Mouse (Mus musculus) brain, embryonic 14.5 days (tissue): ENCODE data around the gene Col23a1.

Source experiments
- CTCF ChIP-seq: fragments of 200-500 bp; IDR thresholded peaks from 2 replicates; pipeline ENCODE4 v1.5.1; 2012; ENCODE audit warnings: inconsistent platforms, mild to moderate bottlenecking, moderate library complexity, borderline replicate concordance; ENCODE audit not compliant: insufficient read depth, insufficient read length; ENCODE audit errors: extremely low read depth
- POLR2A ChIP-seq: fragments of 200-500 bp; IDR thresholded peaks from 2 replicates; pipeline ENCODE4 v1.6.1; 2012; ENCODE audit warnings: mild to moderate bottlenecking, inconsistent platforms, borderline replicate concordance; ENCODE audit not compliant: poor library complexity, insufficient read depth, insufficient read length, severe bottlenecking; ENCODE audit errors: extremely low read depth

DNA sequence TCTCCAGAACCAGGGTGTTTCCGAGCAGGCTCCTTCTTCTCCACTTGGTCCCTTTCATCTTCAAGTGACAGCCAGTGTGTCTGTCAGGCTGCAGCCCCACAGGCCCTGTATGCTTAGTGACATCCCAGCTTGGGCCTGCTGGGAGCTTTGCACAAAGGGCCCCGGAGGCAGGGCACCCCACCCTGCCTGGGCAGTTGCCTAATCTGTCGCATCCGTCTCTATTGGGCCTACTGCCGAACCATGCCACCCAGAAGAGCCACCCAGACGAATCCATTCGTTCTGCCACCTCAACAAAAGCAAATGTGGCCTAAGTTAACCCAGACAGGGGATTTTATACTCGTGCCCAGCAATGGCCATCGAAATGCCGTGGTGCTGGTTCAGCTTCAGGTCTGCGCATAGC is 225.6 kb downstream of the Col23a1 start:
- TF ChIP-seq POLR2A (no peak), CTCF (no peak)
